Mouse (Mus musculus) neural tube, embryonic 14.5 days (tissue): ENCODE data around the gene Ntrk3. TPM values are rescaled to one million over a fixed set of nuclear protein-coding genes. Genes with fewer than 3 reads are reported as not detected.

Source experiments
- ATAC-seq: fragments of 200-750 bp; cut with Nextera tagmentation; 2 replicates; pipeline ENCODE4 v1.8.0; 2017; ENCODE audit warnings: low read depth, mild to moderate bottlenecking, moderate TSS enrichment, moderate library complexity
- H3K27ac ChIP-seq: fragments of 300-500 bp; sonication (generic); 2 replicates; pipeline ENCODE4 v1.5.1; 2014; ENCODE audit warnings: low read depth, mild to moderate bottlenecking, control low read depth, low read length, moderate library complexity, mixed read lengths
- H3K27me3 ChIP-seq: fragments of 300-500 bp; sonication (generic); 2 replicates; pipeline ENCODE4 v1.6.1; 2014; ENCODE audit warnings: low read length; ENCODE audit not compliant: control insufficient read depth, insufficient read depth
- H3K36me3 ChIP-seq: fragments of 300-500 bp; sonication (generic); 2 replicates; pipeline ENCODE4 v1.6.1; 2014; ENCODE audit warnings: low read length, mixed read lengths; ENCODE audit not compliant: control insufficient read depth, insufficient read depth
- H3K4me1 ChIP-seq: fragments of 300-500 bp; sonication (generic); 2 replicates; pipeline ENCODE4 v1.6.1; 2014; ENCODE audit warnings: low read length; ENCODE audit not compliant: control insufficient read depth, insufficient read depth
- H3K4me2 ChIP-seq: fragments of 300-500 bp; sonication (generic); 2 replicates; pipeline ENCODE4 v1.6.1; 2014; ENCODE audit warnings: mild to moderate bottlenecking, low read depth, low read length, control low read depth
- H3K4me3 ChIP-seq: fragments of 300-500 bp; sonication (generic); 2 replicates; pipeline ENCODE4 v1.5.1; 2014; ENCODE audit warnings: low read depth, low read length, control low read depth, mixed read lengths
- H3K9ac ChIP-seq: fragments of 300-500 bp; sonication (generic); replicated peaks from 2 replicates; pipeline ENCODE4 v1.6.1; 2014; ENCODE audit warnings: low read depth, mild to moderate bottlenecking, control low read depth, low read length, mixed read lengths
- H3K9me3 ChIP-seq: fragments of 300-500 bp; sonication (generic); 2 replicates; pipeline ENCODE4 v1.6.1; 2016; ENCODE audit warnings: low read length; ENCODE audit not compliant: control insufficient read depth
- WGBS: fragments of 180-500 bp; shearing (Covaris S2); extraction: QIAGEN DNeasy Blood & Tissue Kit; methylation state at CpG from one replicate; pipeline ENCODE4 v1.1.7; 2014; 5-methylcytosine and 5-hydroxymethylcytosine counted together
- polyA plus RNA-seq: library from polyadenylated mRNA; unstranded; fragments of >200 nt; fragmentation: Nextera tagmentation; extraction: Ambion mirVana; gene quantifications from 2 replicates; pipeline ENCODE4 v1.2.1, GENCODE M21; 2014

Ntrk3 gene
- polyA plus RNA-seq, 1 experiment from 2014 or later = 38.6 TPM

DNA sequence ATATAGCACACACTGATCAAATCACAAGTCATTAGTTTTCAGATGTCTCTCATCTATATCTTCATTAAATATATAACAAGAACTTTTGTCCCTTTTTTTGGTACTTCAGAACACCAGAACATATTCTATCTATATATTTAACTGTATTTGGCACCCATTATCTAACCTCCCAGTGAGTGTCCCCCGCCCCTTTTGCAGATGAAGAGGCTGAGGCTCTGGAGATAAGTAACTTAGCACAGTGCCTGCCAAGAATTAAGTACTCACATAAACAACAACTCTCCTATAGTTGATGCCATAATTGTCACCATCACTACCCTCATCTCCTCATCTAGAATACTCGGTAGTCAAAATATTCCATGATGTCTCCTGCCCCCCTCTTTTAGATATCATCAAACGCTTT lies 42.6 kb downstream of the Ntrk3 start:
- no peaks in the 10 kb centered on the region for H3K36me3 ChIP-seq
- no peak overlapping the region for H3K4me3 ChIP-seq
- no peak for ATAC-seq
- no peak overlapping the region for H3K4me2 ChIP-seq
- H3K27me3 ChIP-seq = no peaks in the 10 kb centered on the region
- H3K9me3 ChIP-seq = no peaks in the 10 kb centered on the region
- no peak overlapping the region for H3K27ac ChIP-seq
- no peak overlapping the region for H3K9ac ChIP-seq
- H3K4me1 ChIP-seq = no peaks in the 10 kb centered on the region
- 86% methylated on average over 3 of the region's 3 CpGs for WGBS

- Histone ChIP-seq H3K4me1 (no peaks in the 10 kb centered on the region), H3K27ac (no peak overlapping the region), H3K4me3 (no peak overlapping the region), H3K9ac (no peak overlapping the region), H3K9me3 (no peaks in the 10 kb centered on the region), H3K27me3 (no peaks in the 10 kb centered on the region), H3K36me3 (no peaks in the 10 kb centered on the region), H3K4me2 (no peak overlapping the region)
- no peak for ATAC-seq
- 57% methylated on average over 1 of the region's 1 CpGs for WGBS
Observed at GRCm38 (mm10) chr7:78693148-78693547, 44.7 kb downstream of the Ntrk3 start.

GRCm38 (mm10) chr7:78690956-78691355 lies 46.9 kb downstream of the Ntrk3 start:
- no peaks in the 10 kb centered on the region for H3K4me1 ChIP-seq
- H3K4me3 ChIP-seq = no peak overlapping the region
- H3K9ac ChIP-seq = no peak overlapping the region
- no peaks in the 10 kb centered on the region for H3K36me3 ChIP-seq
- no peak overlapping the region for H3K27ac ChIP-seq
- 43% methylated on average over 3 of the region's 3 CpGs for WGBS
- H3K9me3 ChIP-seq = no peaks in the 10 kb centered on the region
- no peak overlapping the region for H3K4me2 ChIP-seq
- H3K27me3 ChIP-seq = no peaks in the 10 kb centered on the region
- ATAC-seq = no peak

- no peak overlapping the region for H3K27ac ChIP-seq
- no peak overlapping the region for H3K4me3 ChIP-seq
- no peaks in the 10 kb centered on the region for H3K27me3 ChIP-seq
- H3K4me1 ChIP-seq = no peaks in the 10 kb centered on the region
- no peak for ATAC-seq
- no peak overlapping the region for H3K9ac ChIP-seq
- H3K4me2 ChIP-seq = no peak overlapping the region
- H3K36me3 ChIP-seq = no peaks in the 10 kb centered on the region
- no peaks in the 10 kb centered on the region for H3K9me3 ChIP-seq
- WGBS = 76% methylated on average over 6 of the region's 6 CpGs
Observed at GRCm38 (mm10) chr7:78684943-78685342, 52.9 kb downstream of the Ntrk3 start.

- Histone ChIP-seq H3K9me3 (no peaks in the 10 kb centered on the region), H3K27me3 (no peaks in the 10 kb centered on the region), H3K4me1 (no peaks in the 10 kb centered on the region), H3K27ac (no peak overlapping the region), H3K4me2 (no peak overlapping the region), H3K36me3 (no peaks in the 10 kb centered on the region), H3K9ac (no peak overlapping the region), H3K4me3 (no peak overlapping the region)
- WGBS = 96% methylated on average over 2 of the region's 2 CpGs
- ATAC-seq = no peak
Observed at GRCm38 (mm10) chr7:78680871-78681270, 56.9 kb downstream of the Ntrk3 start.

- no peak overlapping the region for H3K27ac ChIP-seq
- no peak for ATAC-seq
- WGBS = 94% methylated on average over 16 of the region's 16 CpGs
- H3K27me3 ChIP-seq = no peaks in the 10 kb centered on the region
- no peak overlapping the region for H3K4me2 ChIP-seq
- no peak overlapping the region for H3K9ac ChIP-seq
- no peaks in the 10 kb centered on the region for H3K9me3 ChIP-seq
- H3K4me3 ChIP-seq = no peak overlapping the region
- no peaks in the 10 kb centered on the region for H3K4me1 ChIP-seq
- no peaks in the 10 kb centered on the region for H3K36me3 ChIP-seq
Observed at GRCm38 (mm10) chr7:78669407-78669806, 68.4 kb downstream of the Ntrk3 start.

GRCm38 (mm10) chr7:78668916-78669315 lies 68.9 kb downstream of the Ntrk3 start:
- Histone ChIP-seq H3K4me1 (no peaks in the 10 kb centered on the region), H3K4me2 (no peak overlapping the region), H3K9ac (no peak overlapping the region), H3K27ac (no peak overlapping the region), H3K4me3 (no peak overlapping the region), H3K9me3 (no peaks in the 10 kb centered on the region), H3K36me3 (no peaks in the 10 kb centered on the region), H3K27me3 (no peaks in the 10 kb centered on the region)
- no peak for ATAC-seq
- WGBS = 90% methylated on average over 6 of the region's 6 CpGs

DNA sequence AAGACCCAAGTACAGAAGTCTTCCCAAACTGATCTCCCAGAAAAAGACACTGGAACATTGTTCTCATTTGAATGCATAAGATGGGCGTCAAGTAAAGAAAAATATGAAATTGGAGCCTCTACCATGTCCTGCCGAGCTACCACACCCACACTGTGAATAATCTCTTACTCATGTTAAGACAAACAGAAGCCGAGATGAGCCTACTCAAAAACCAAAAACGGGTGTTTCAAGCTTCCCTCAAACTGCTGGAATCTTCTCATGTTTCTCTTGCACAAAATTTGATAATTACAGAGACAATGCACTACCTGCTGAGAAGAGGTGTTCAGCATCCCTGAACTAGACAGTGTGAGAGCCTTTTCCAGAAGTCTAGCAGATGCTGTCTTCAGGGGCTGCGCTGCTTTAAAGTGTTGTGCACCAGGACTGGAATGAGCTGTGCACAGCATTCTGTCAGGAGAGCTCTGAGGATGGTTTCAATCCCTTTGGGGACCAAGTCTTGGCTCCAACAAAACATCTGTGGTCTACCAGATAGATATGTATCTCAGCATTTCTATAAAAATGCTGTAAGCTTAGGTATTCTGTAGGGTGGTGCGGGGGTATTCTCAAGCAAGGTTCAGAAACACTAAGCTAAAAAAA lies 69.7 kb downstream of the Ntrk3 start:
- 93% methylated on average over 6 of the region's 6 CpGs for WGBS
- H3K4me2 ChIP-seq = no peak overlapping the region
- ATAC-seq = no peak
- H3K9me3 ChIP-seq = no peaks in the 10 kb centered on the region
- no peak overlapping the region for H3K27ac ChIP-seq
- no peak overlapping the region for H3K4me3 ChIP-seq
- no peaks in the 10 kb centered on the region for H3K27me3 ChIP-seq
- no peak overlapping the region for H3K9ac ChIP-seq
- H3K4me1 ChIP-seq = no peaks in the 10 kb centered on the region
- no peaks in the 10 kb centered on the region for H3K36me3 ChIP-seq

GRCm38 (mm10) chr7:78660832-78661231 lies 77.0 kb downstream of the Ntrk3 start:
- Histone ChIP-seq H3K9me3 (no peaks in the 10 kb centered on the region), H3K27ac (no peak overlapping the region), H3K36me3 (no peaks in the 10 kb centered on the region), H3K4me2 (no peak overlapping the region), H3K9ac (no peak overlapping the region), H3K27me3 (no peaks in the 10 kb centered on the region), H3K4me1 (no peaks in the 10 kb centered on the region), H3K4me3 (no peak overlapping the region)
- ATAC-seq = no peak
- 71% methylated on average over 7 of the region's 7 CpGs for WGBS
